Mouse (Mus musculus): ENCODE measurements around the gene Slc37a3. TPM values are rescaled to one million over a fixed set of nuclear protein-coding genes. Genes with fewer than 3 reads are reported as not detected.

Gene Slc37a3
- total RNA-seq, 2 experiments from 2014 or later: 14.2 to 15.1 TPM

Other genes starting within 250 kb of the Slc37a3 start
- gene Kdm7a, start 170.9 kb downstream of the Slc37a3 start, total RNA-seq (2021): 10 to 100 TPM; 19.8 to 20.3 TPM
- not detected for gene Rab19, start 3.5 kb upstream of the Slc37a3 start, total RNA-seq (2021)
- gene Mkrn1, start 42.8 kb upstream of the Slc37a3 start, total RNA-seq (2021): 10 to 100 TPM; 15.6 to 18.4 TPM
- gene Dennd2a, start 180.2 kb upstream of the Slc37a3 start, total RNA-seq (2021): 1 to 10 TPM; 3.0 to 3.2 TPM
- 1 to 10 TPM; 3.9 to 6.9 TPM for gene Adck2, start 196.2 kb upstream of the Slc37a3 start, total RNA-seq (2021)
- under 1 TPM in 1 of 2 experiments, not detected in 1; 0.64 TPM for gene Gm42420, start 208.1 kb upstream of the Slc37a3 start, total RNA-seq (2021)
- gene Ndufb2, start 214.9 kb upstream of the Slc37a3 start, total RNA-seq (2021): 100 to 1,000 TPM; 403 to 433 TPM